Mouse (Mus musculus): ENCODE measurements at regions not wholly inside any gene's neighbourhood (a gene's known extent, or its start where the extent isn't known, plus 50 kb on each side); places are given as distances from the start of the nearest gene placed in this dataset.

DNA sequence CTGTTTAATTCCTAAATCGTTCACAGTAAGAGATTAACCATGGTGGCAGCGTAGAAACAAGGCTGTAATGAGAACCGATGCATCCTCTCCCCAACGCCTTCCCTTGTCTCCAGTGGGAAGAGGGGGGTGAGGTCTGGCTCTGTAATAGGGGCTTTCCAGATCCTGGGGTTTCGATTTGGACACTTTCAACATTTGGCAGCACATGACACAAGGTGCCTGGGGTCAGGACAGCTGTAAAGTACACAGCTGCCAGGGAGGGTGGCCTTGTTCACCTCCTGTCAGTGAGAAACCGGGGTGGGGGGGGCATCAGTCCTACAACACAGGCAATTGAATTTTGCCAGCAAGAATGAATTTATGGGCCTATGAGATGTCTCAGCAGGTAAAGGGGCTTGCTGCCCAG lies 66.6 kb upstream of the Errfi1 start:
- Histone ChIP-seq H3K4me1 (ENCODE audit: control insufficient read depth, insufficient read depth, low read length) (no peaks in the 10 kb centered on the region), H3K27me3 (replicated peaks; ENCODE audit: control insufficient read depth, insufficient read depth, low read length) (no peaks in the 10 kb centered on the region), H3K9me3 (replicated peaks; ENCODE audit: control insufficient read depth, low read length) (no peaks in the 10 kb centered on the region), H3K27ac (ENCODE audit: low read depth, low read length) (no peak overlapping the region), H3K4me2 (ENCODE audit: low read length) (no peak overlapping the region), H3K36me3 (ENCODE audit: control insufficient read depth, insufficient read depth, low read length) (no peaks in the 10 kb centered on the region), H3K9ac (ENCODE audit: low read length) (no peak overlapping the region), H3K4me3 (ENCODE audit: low read depth, low read length) (no peak overlapping the region)
- ATAC-seq (no peak), DNase-seq (ENCODE audit: low spot score) (no peak)
- WGBS = 64% methylated on average over 6 of the region's 6 CpGs

DNA sequence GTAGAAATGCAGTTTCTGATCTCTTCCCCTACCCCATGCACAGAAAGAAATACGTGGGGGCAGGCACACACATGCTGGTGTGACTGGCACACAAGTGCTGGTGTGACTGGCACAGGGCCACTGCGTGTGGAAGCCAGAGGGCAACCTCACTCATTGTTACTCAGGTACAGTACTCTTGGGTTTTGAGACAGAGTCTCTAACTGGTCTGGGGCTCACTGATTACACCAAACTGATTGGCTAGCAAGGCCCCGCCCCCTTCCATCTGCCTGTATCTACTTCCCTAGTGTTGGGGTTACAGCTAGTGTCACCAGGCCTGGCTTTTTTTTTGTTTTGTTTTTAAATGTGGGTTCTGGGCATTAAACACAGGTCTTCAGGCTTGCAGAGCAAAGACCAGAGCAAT lies 67.1 kb upstream of the Errfi1 start:
- H3K27ac ChIP-seq (ENCODE audit: low read depth, low read length) = no peak overlapping the region

DNA sequence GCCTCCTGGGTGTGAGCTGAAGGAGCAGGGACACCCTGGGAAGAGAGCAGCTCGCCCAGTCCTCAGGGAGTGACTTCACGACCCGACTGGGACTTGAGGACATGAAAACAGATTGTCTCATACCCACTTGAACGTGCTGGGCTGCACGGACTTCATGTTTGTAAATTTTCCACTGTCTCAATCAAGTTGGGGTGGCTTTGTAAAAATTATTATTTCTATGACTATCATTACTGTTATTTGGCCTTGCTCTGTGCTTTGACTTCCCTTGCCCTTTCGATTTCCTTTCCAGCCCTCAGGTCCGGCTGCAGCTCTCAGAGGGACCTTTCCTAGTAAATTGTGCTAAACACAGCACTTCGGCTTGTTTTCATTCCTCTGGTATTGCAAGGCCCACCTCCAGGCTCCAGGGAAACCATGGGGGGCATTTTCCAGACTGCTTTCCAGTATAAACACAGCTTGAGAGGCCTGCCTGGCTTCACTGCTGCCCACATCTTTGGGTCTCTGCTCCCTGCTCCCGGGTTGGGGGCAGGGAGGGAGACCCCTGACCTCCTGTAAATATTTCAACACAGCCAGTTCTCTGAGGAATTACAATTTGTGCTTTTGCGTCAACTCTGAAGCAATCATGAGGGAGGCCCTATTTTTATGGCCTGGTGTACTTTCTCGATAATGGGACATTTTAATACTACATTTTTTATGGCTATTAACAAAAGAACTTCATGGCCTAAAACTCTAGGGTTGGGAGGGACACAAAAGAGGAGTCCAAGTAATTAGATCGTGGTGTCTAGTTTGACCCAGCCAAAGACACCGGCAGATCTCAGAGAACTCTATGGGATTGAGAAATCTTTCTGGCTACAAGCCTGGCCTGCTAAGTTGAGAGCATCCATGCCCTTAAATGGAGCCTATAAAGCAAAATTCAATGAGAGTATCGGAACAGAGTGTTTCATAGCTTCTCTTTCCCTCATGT lies 68.9 kb upstream of the Errfi1 start:
- Histone ChIP-seq H3K4me2 (ENCODE audit: low read length) (no peak overlapping the region), H3K4me3 (ENCODE audit: low read depth, low read length) (no peak overlapping the region), H3K9me3 (replicated peaks; ENCODE audit: control insufficient read depth, low read length) (no peaks in the 10 kb centered on the region), H3K27me3 (replicated peaks; ENCODE audit: control insufficient read depth, insufficient read depth, low read length) (no peaks in the 10 kb centered on the region), H3K9ac (ENCODE audit: low read length) (no peak overlapping the region), H3K4me1 (ENCODE audit: control insufficient read depth, insufficient read depth, low read length) (no peaks in the 10 kb centered on the region), H3K36me3 (ENCODE audit: control insufficient read depth, insufficient read depth, low read length) (no peaks in the 10 kb centered on the region), H3K27ac (ENCODE audit: low read depth, low read length) (no peak overlapping the region)
- no peak for ATAC-seq
- no peak for DNase-seq (ENCODE audit: low spot score)
- WGBS = 79% methylated on average over 14 of the region's 14 CpGs

More for the DNA sequence above, 67.1 kb upstream of the Errfi1 start:
- WGBS = 67% methylated on average over 3 of the region's 3 CpGs
- Histone ChIP-seq H3K36me3 (ENCODE audit: control insufficient read depth, insufficient read depth, low read length) (no peaks in the 10 kb centered on the region), H3K9me3 (replicated peaks; ENCODE audit: control insufficient read depth, low read length) (no peaks in the 10 kb centered on the region), H3K4me3 (ENCODE audit: low read depth, low read length) (no peak overlapping the region), H3K9ac (ENCODE audit: low read length) (no peak overlapping the region), H3K27me3 (replicated peaks; ENCODE audit: control insufficient read depth, insufficient read depth, low read length) (no peaks in the 10 kb centered on the region), H3K4me1 (ENCODE audit: control insufficient read depth, insufficient read depth, low read length) (no peaks in the 10 kb centered on the region), H3K4me2 (ENCODE audit: low read length) (no peak overlapping the region)
- DNase-seq (ENCODE audit: low spot score) (no peak), ATAC-seq (no peak)

DNA sequence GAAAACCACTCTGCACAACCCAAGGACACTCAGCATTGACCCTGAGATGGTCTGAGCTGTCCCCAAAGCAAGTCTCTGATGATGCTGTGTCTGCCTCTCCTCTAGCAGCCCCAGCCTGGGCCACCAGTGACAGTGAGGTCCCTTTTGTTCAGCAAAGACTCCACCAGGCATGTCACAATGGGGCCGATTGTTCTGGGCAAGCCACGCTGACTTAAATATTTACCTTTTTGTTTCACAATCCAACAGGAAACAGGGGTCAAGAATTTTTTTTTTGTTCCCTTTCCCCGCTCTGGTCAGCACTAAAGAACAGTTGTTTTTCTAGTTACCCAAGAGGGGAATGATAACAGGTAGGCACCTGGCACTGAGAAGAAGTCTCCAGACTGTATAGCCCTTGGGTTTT lies 72.4 kb upstream of the Errfi1 start:
- ATAC-seq = no peak
- no peak for DNase-seq (ENCODE audit: low spot score)
- Histone ChIP-seq H3K36me3 (ENCODE audit: control insufficient read depth, insufficient read depth, low read length) (no peaks in the 10 kb centered on the region), H3K27me3 (replicated peaks; ENCODE audit: control insufficient read depth, insufficient read depth, low read length) (no peaks in the 10 kb centered on the region), H3K4me2 (ENCODE audit: low read length) (no peak overlapping the region), H3K9me3 (replicated peaks; ENCODE audit: control insufficient read depth, low read length) (no peaks in the 10 kb centered on the region), H3K4me1 (ENCODE audit: control insufficient read depth, insufficient read depth, low read length) (no peaks in the 10 kb centered on the region), H3K9ac (ENCODE audit: low read length) (no peak overlapping the region), H3K4me3 (ENCODE audit: low read depth, low read length) (no peak overlapping the region), H3K27ac (ENCODE audit: low read depth, low read length) (no peak overlapping the region)
- WGBS = 47% methylated on average over 3 of the region's 3 CpGs

DNA sequence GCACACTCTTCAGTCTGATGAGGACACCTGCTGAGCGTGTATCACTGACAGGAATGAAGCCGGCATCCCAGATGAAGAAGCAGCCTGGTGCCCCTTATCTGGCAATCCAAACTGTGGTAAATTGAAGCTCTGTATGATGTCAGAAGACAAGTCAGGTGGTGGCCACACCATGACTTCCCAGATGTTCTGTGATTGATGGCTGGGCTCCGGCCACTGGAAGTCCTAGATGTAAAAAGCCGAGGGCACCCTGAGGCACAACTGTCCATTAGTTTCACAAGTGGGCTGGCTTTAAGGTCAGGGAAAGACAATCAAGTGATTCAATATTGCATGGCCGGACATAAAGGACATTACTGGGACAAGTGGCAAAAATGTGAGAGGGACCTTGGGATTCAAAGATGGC lies 74.4 kb upstream of the Errfi1 start:
- 77% methylated on average over 5 of the region's 5 CpGs for WGBS
- DNase-seq (ENCODE audit: low spot score) = no peak
- no peaks in the 10 kb centered on the region for H3K9me3 ChIP-seq (replicated peaks; ENCODE audit: control insufficient read depth, low read length)
- H3K9ac ChIP-seq (ENCODE audit: low read length) = no peak overlapping the region
- H3K36me3 ChIP-seq (ENCODE audit: control insufficient read depth, insufficient read depth, low read length) = no peaks in the 10 kb centered on the region
- no peak overlapping the region for H3K4me3 ChIP-seq (ENCODE audit: low read depth, low read length)
- H3K4me1 ChIP-seq (ENCODE audit: control insufficient read depth, insufficient read depth, low read length) = no peaks in the 10 kb centered on the region
- no peak overlapping the region for H3K27ac ChIP-seq (ENCODE audit: low read depth, low read length)
- H3K4me2 ChIP-seq (ENCODE audit: low read length) = no peak overlapping the region
- no peaks in the 10 kb centered on the region for H3K27me3 ChIP-seq (replicated peaks; ENCODE audit: control insufficient read depth, insufficient read depth, low read length)
- ATAC-seq = no peak

DNA sequence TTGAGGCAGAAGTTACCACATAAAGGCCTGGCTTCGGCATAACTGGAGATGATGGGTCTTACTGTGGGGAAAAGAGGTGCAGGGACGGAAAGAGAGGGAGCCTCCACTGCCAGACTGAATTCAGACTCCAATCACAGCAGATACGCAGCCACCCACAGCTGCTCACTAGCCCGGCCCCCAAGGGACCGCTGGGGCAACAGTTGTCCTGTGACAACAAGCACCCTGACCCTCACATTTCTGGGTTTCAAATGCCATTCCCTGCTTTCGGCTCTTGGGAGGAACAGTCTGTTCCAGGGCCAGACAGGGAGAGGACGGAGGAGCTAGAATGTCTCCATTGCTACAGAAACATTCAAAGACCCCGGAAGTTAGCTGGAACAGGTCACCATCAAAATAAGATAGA lies 75.0 kb upstream of the Errfi1 start:
- no peak overlapping the region for H3K9ac ChIP-seq (ENCODE audit: low read length)
- no peak overlapping the region for H3K27ac ChIP-seq (ENCODE audit: low read depth, low read length)
- ATAC-seq (no peak), DNase-seq (ENCODE audit: low spot score) (no peak)
- H3K36me3 ChIP-seq (ENCODE audit: control insufficient read depth, insufficient read depth, low read length) = no peaks in the 10 kb centered on the region
- no peak overlapping the region for H3K4me3 ChIP-seq (ENCODE audit: low read depth, low read length)
- WGBS = 66% methylated on average over 8 of the region's 8 CpGs
- H3K9me3 ChIP-seq (replicated peaks; ENCODE audit: control insufficient read depth, low read length) = no peaks in the 10 kb centered on the region
- H3K27me3 ChIP-seq (replicated peaks; ENCODE audit: control insufficient read depth, insufficient read depth, low read length) = no peaks in the 10 kb centered on the region
- H3K4me2 ChIP-seq (ENCODE audit: low read length) = no peak overlapping the region
- H3K4me1 ChIP-seq (ENCODE audit: control insufficient read depth, insufficient read depth, low read length) = no peaks in the 10 kb centered on the region

DNA sequence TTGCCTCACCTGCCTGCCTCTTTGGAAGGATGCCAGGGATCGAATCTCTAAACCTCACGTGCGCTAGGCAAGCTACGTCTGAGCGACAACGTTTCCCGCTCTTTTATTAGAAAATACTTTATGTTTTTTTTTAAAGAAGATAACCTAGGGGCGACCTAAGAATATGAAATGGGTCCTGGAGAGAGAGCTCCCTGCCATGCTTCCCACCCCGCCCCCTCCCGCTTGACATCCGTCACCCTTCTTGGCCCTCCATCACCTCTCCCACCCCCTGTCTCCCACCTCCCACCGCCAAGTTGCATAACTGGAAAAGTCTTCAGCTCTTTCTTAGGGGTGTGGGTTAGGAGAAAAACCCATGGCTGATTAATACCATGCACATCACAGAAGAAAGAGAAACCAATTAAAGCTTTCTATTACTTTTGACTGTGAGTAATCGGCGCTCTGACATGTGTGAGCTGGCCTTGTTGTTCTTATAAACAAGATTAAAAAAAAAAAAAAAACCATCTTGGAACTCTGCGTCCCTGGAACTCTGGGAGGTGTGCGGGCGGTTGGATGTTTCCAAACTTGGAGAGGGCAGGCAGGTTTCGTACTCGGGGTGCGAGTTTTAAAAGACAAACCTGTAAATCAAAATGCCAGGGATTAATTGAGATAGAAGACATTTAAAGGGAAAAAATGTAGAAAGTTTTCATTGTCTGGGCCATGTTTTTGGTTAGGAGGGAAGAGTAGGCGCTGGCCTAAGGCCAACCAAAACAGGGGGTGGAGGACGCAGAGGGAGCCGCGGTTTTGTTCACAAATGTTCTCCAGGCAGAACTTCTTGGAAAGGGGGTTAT lies 77.8 kb upstream of the Errfi1 start:
- DNase-seq (ENCODE audit: low spot score) = no peak
- no peak overlapping the region for H3K4me2 ChIP-seq (ENCODE audit: low read length)
- no peak overlapping the region for H3K4me3 ChIP-seq (ENCODE audit: low read depth, low read length)
- 82% methylated on average over 24 of the region's 24 CpGs for WGBS
- no peak overlapping the region for H3K9ac ChIP-seq (ENCODE audit: low read length)
- no peak for ATAC-seq
- no peaks in the 10 kb centered on the region for H3K36me3 ChIP-seq (ENCODE audit: control insufficient read depth, insufficient read depth, low read length)
- H3K27me3 ChIP-seq (replicated peaks; ENCODE audit: control insufficient read depth, insufficient read depth, low read length) = no peaks in the 10 kb centered on the region
- no peaks in the 10 kb centered on the region for H3K9me3 ChIP-seq (replicated peaks; ENCODE audit: control insufficient read depth, low read length)
- no peak overlapping the region for H3K27ac ChIP-seq (ENCODE audit: low read depth, low read length)
- no peaks in the 10 kb centered on the region for H3K4me1 ChIP-seq (ENCODE audit: control insufficient read depth, insufficient read depth, low read length)

DNA sequence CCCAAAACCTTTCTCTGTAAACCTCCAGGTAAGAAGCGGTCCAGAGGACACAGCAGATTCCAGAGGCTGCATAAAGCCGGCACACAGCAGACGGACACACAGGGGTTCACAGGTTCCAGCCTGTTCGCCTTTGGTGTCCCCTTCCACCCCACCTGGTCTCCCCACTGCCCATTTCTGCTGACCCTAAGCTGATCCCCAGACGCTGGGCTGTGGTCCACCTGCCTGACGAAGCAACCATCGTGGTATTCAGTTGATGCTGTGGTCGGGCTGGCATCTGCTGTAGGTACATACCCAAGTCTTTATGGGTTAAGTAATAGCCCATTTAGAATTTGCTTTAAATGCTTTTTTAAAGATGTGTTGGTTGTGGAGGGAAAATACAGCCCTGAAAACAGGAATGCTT lies 78.4 kb upstream of the Errfi1 start:
- H3K4me3 ChIP-seq (ENCODE audit: low read depth, low read length) = no peak overlapping the region
- H3K36me3 ChIP-seq (ENCODE audit: control insufficient read depth, insufficient read depth, low read length) = no peaks in the 10 kb centered on the region
- no peak overlapping the region for H3K9ac ChIP-seq (ENCODE audit: low read length)
- 95% methylated on average over 8 of the region's 8 CpGs for WGBS
- no peak overlapping the region for H3K27ac ChIP-seq (ENCODE audit: low read depth, low read length)
- DNase-seq (ENCODE audit: low spot score) (no peak), ATAC-seq (no peak)
- no peaks in the 10 kb centered on the region for H3K27me3 ChIP-seq (replicated peaks; ENCODE audit: control insufficient read depth, insufficient read depth, low read length)
- H3K9me3 ChIP-seq (replicated peaks; ENCODE audit: control insufficient read depth, low read length) = no peaks in the 10 kb centered on the region
- H3K4me1 ChIP-seq (ENCODE audit: control insufficient read depth, insufficient read depth, low read length) = no peaks in the 10 kb centered on the region
- no peak overlapping the region for H3K4me2 ChIP-seq (ENCODE audit: low read length)
